Mouse (Mus musculus): Measurements from ENCODE around the gene Grsf1.

Grsf1 gene

DNA sequence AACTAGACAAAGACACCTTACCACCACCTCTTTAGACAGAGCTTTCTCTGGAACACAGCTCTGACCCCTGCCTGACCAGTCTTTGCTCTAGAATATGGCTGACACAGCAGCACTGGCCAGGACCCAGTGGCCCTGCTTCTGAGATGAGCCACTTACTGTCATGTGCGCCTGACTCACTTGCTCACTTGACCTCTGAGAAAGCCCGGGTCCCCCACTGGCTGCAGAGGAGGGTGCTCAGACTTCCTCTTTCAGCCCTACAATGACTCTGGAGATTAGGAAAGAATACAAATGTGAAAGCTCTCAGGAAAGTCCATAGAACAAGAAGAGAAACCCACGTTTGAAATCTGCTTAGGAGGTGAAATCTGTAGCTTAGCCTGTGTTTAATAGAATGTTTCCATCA, 45.1 kb downstream of the Grsf1 start:
- no peak for DNase-seq (ENCODE audit: low read depth, low spot score)

DNA sequence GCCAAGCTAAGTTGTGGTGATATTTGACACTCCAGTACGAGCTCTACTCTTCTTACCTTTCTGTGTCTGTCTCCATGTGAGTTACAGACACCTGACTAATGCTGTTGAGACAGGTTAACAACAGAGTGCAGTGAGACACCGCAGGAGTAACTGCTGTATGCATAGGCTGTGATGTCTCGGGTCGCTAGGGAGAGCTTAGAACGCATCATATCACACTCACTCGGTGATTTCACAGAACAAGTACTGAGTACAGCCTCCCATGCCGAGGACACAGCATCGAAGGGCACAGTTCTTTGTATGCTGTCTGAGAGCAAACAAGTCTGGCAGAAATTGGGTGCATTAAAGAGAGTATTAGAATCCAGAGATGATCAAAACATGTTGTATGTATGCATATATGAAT, 46.0 kb downstream of the Grsf1 start:
- no peak for DNase-seq (ENCODE audit: low read depth, low spot score)

DNA sequence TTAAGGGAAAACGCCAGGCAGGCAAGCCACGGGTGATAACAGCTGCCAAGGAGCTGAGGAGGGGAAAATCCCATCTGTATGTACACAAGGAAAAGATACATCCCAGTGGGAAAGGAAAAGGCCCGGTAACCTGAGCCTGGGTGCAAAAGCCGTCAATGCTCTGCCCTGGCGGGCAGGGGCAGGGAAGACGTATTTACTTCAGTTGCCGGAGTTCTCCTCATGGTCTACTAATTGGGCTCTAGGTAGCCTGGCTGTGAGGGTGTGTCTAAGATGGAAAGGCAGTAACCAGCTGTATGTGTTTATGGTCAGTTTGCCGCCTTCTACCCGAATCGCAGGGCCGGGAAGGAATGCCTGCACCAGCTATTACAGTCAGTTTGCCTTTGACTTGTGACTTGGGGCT, 46.8 kb downstream of the Grsf1 start:
- DNase-seq (ENCODE audit: low read depth, low spot score): no peak

DNA sequence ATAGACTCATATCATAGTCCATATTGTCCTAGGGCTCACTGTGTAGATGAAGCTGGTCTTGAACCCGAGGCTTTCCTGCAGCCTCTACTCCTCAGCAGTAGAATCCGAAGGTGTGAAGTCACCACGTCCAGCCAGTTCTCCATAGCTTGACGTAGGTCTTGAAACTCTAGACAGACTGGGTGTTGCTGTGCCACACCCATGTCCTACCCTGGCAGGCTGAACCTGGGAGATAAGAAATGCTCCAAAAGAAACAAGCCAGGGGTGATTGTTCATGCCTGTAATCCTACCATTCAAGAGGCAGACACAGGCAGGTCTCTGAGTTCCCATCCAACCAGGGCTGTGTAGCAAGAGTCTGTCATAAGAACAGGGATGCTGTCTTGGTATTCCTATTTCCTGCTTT, 48.4 kb downstream of the Grsf1 start:
- no peak for DNase-seq (ENCODE audit: low read depth, low spot score)

DNA sequence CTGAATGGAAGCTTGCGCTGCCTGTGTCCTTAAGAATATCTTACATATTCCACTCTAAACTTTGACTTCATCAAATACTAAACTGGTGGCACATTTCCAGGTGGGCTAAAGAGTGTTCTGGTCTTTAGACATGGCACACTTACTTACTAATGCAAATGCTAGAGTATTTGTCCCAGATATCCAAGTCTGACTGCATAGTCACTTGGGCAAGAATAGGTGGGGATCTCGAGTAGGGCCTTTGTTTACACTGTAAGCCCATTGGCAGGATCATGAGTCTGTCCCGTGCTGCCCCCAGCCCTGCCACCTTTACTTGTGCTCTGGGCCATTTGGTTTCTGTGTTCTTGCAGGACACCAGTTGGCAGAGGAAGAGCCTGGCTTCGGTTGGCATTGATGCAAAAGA, 59.0 kb downstream of the Grsf1 start:
- no peak for DNase-seq (ENCODE audit: low read depth, low spot score)

DNA sequence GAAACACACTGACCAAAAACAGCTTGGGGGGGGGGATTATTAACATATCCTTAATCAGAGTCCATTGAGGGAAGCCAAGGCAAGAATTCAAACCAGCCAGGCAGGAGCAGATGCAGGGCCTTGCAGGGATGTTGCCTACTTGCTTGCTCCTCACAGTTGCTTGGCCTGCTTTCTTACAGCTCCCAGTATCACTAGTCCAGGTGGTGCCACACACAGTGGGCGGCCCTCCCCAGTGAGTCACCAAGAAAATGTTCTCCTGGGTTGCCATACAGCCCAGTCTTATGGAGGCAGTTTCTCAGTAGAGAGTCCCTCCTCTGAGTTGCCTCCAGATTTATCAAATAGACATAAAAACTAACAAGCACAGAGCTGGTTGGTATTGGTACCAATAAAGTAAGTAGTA, 61.8 kb downstream of the Grsf1 start:
- no peak for DNase-seq (ENCODE audit: low read depth, low spot score)

All from retina, postnatal 7 days (tissue).